Mouse (Mus musculus): ENCODE results near the gene Ubn2.

GRCm38 (mm10) chr6:38551989-38552635 is 118.4 kb downstream of the Ubn2 start:
- TF ChIP-seq POLR2A (IDR thresholded peaks at IDR 0.05; ENCODE audit: insufficient read length, low read depth): no peak
- no peak for TF ChIP-seq MAX (IDR thresholded peaks at IDR 0.05; ENCODE audit: low read depth)
- TF ChIP-seq USF1 (IDR thresholded peaks at IDR 0.05; ENCODE audit: low read depth): no peak
- TF ChIP-seq TCF12 (IDR thresholded peaks at IDR 0.05; ENCODE audit: insufficient read depth, poor library complexity, severe bottlenecking): no peak
- no peak for TF ChIP-seq POLR2AphosphoS2 (IDR thresholded peaks at IDR 0.05; ENCODE audit: insufficient read length, low read depth)
- TF ChIP-seq CEBPB (IDR thresholded peaks at IDR 0.05; ENCODE audit: insufficient read depth, poor library complexity, severe bottlenecking): no peak
